Mouse (Mus musculus): ENCODE data around the gene Atp6v1b1. TPM values are rescaled to one million over a fixed set of nuclear protein-coding genes. Genes with fewer than 3 reads are reported as not detected.

The Atp6v1b1 gene
- total and polyA plus RNA-seq, 2 experiments from 2014 or later, result 4.1 TPM; not detected in 1

GRCm38 (mm10) chr6:83727178-83727577, 15.6 kb upstream of the Atp6v1b1 start:
- Histone ChIP-seq H3K36me3 (replicated peaks; ENCODE audit: control insufficient read depth, insufficient read depth, low read length) (no peaks in the 10 kb centered on the region), H3K27ac (ENCODE audit: low read depth) (no peak overlapping the region), H3K4me2 (ENCODE audit: low read depth, low read length) (no peak overlapping the region), H3K9me3 (replicated peaks; ENCODE audit: control insufficient read depth, low read length) (no peaks in the 10 kb centered on the region), H3K27me3 (ENCODE audit: control insufficient read depth, insufficient read depth, low read length) (peaks cover 47% of the 10 kb centered on the region), H3K4me1 (ENCODE audit: control insufficient read depth, insufficient read depth) (no peaks in the 10 kb centered on the region), H3K9ac (replicated peaks; ENCODE audit: low read depth, low read length) (no peak overlapping the region), H3K4me3 (ENCODE audit: low read depth, low read length) (no peak overlapping the region)
- WGBS, result 51% methylated on average over 4 of the region's 4 CpGs
- ATAC-seq (ENCODE audit: insufficient read depth, low read depth) (no peak), DNase-seq (ENCODE audit: low spot score) (no peak)
- TF ChIP-seq EP300 (IDR thresholded peaks at IDR 0.05; ENCODE audit: low read depth), result no peak
- peak; percentile 29; the same call in 1 of the 2 replicates for TF ChIP-seq CTCF (IDR thresholded peaks at IDR 0.05; ENCODE audit: low read depth)

GRCm38 (mm10) chr6:83728488-83728887, 14.3 kb upstream of the Atp6v1b1 start:
- no peaks in the 10 kb centered on the region for H3K4me1 ChIP-seq (ENCODE audit: control insufficient read depth, insufficient read depth)
- H3K27ac ChIP-seq (ENCODE audit: low read depth), result no peak overlapping the region
- no peaks in the 10 kb centered on the region for H3K9me3 ChIP-seq (replicated peaks; ENCODE audit: control insufficient read depth, low read length)
- no peak overlapping the region for H3K4me2 ChIP-seq (ENCODE audit: low read depth, low read length)
- no peak overlapping the region for H3K4me3 ChIP-seq (ENCODE audit: low read depth, low read length)
- H3K9ac ChIP-seq (replicated peaks; ENCODE audit: low read depth, low read length), result no peak overlapping the region
- DNase-seq (ENCODE audit: low spot score) (no peak), ATAC-seq (ENCODE audit: insufficient read depth, low read depth) (no peak)
- no peaks in the 10 kb centered on the region for H3K36me3 ChIP-seq (replicated peaks; ENCODE audit: control insufficient read depth, insufficient read depth, low read length)
- TF ChIP-seq EP300 (IDR thresholded peaks at IDR 0.05; ENCODE audit: low read depth) (no peak), CTCF (IDR thresholded peaks at IDR 0.05; ENCODE audit: low read depth) (peak; percentile 46)
- peaks cover 43% of the 10 kb centered on the region for H3K27me3 ChIP-seq (ENCODE audit: control insufficient read depth, insufficient read depth, low read length)
- WGBS, result 88% methylated on average over 3 of the region's 3 CpGs

- H3K4me3 ChIP-seq (ENCODE audit: low read depth, low read length), result no peak overlapping the region
- ATAC-seq (ENCODE audit: insufficient read depth, low read depth) (no peak), DNase-seq (ENCODE audit: low spot score) (no peak)
- no peaks in the 10 kb centered on the region for H3K36me3 ChIP-seq (replicated peaks; ENCODE audit: control insufficient read depth, insufficient read depth, low read length)
- no peaks in the 10 kb centered on the region for H3K4me1 ChIP-seq (ENCODE audit: control insufficient read depth, insufficient read depth)
- H3K27ac ChIP-seq (ENCODE audit: low read depth), result no peak overlapping the region
- peaks cover 34% of the 10 kb centered on the region for H3K27me3 ChIP-seq (ENCODE audit: control insufficient read depth, insufficient read depth, low read length)
- 67% methylated on average over 14 of the region's 14 CpGs for WGBS
- H3K9me3 ChIP-seq (replicated peaks; ENCODE audit: control insufficient read depth, low read length), result peaks cover 8% of the 10 kb centered on the region; the same call in 1 of the 2 replicates
- TF ChIP-seq CTCF (IDR thresholded peaks at IDR 0.05; ENCODE audit: low read depth) (no peak), EP300 (IDR thresholded peaks at IDR 0.05; ENCODE audit: low read depth) (no peak)
- H3K4me2 ChIP-seq (ENCODE audit: low read depth, low read length), result no peak overlapping the region
- H3K9ac ChIP-seq (replicated peaks; ENCODE audit: low read depth, low read length), result no peak overlapping the region
Measured at GRCm38 (mm10) chr6:83729350-83729970, 13.3 kb upstream of the Atp6v1b1 start.

GRCm38 (mm10) chr6:83731128-83731527, 11.7 kb upstream of the Atp6v1b1 start:
- no peak for ATAC-seq (ENCODE audit: insufficient read depth, low read depth)
- peak; percentile 79 for TF ChIP-seq CTCF (IDR thresholded peaks at IDR 0.05; ENCODE audit: low read depth)
- no peak for TF ChIP-seq EP300 (IDR thresholded peaks at IDR 0.05; ENCODE audit: low read depth)
- peaks cover 9% of the 10 kb centered on the region; the same call in 1 of the 2 replicates for H3K9me3 ChIP-seq (replicated peaks; ENCODE audit: control insufficient read depth, low read length)
- H3K27me3 ChIP-seq (ENCODE audit: control insufficient read depth, insufficient read depth, low read length), result peaks cover 28% of the 10 kb centered on the region
- WGBS, result 25% methylated on average over 5 of the region's 5 CpGs
- H3K4me3 ChIP-seq (ENCODE audit: low read depth, low read length), result no peak overlapping the region
- no peaks in the 10 kb centered on the region for H3K36me3 ChIP-seq (replicated peaks; ENCODE audit: control insufficient read depth, insufficient read depth, low read length)
- H3K4me2 ChIP-seq (ENCODE audit: low read depth, low read length), result no peak overlapping the region
- no peak overlapping the region for H3K27ac ChIP-seq (ENCODE audit: low read depth)
- H3K9ac ChIP-seq (replicated peaks; ENCODE audit: low read depth, low read length), result no peak overlapping the region
- DNase-seq (ENCODE audit: low spot score), result no peak
- no peaks in the 10 kb centered on the region for H3K4me1 ChIP-seq (ENCODE audit: control insufficient read depth, insufficient read depth)

GRCm38 (mm10) chr6:83737311-83737710, 5.5 kb upstream of the Atp6v1b1 start:
- Histone ChIP-seq H3K4me3 (ENCODE audit: low read depth, low read length) (no peak overlapping the region), H3K4me1 (ENCODE audit: control insufficient read depth, insufficient read depth) (no peaks in the 10 kb centered on the region), H3K4me2 (ENCODE audit: low read depth, low read length) (no peak overlapping the region), H3K27me3 (ENCODE audit: control insufficient read depth, insufficient read depth, low read length) (peaks cover 14% of the 10 kb centered on the region; the same call in 1 of the 2 replicates), H3K36me3 (replicated peaks; ENCODE audit: control insufficient read depth, insufficient read depth, low read length) (no peaks in the 10 kb centered on the region), H3K27ac (ENCODE audit: low read depth) (no peak overlapping the region), H3K9me3 (replicated peaks; ENCODE audit: control insufficient read depth, low read length) (peaks cover 12% of the 10 kb centered on the region; the same call in 1 of the 2 replicates), H3K9ac (replicated peaks; ENCODE audit: low read depth, low read length) (no peak overlapping the region)
- DNase-seq (ENCODE audit: low spot score) (no peak), ATAC-seq (ENCODE audit: insufficient read depth, low read depth) (no peak)
- 36% methylated on average over 13 of the region's 13 CpGs for WGBS
- TF ChIP-seq CTCF (IDR thresholded peaks at IDR 0.05; ENCODE audit: low read depth) (no peak), EP300 (IDR thresholded peaks at IDR 0.05; ENCODE audit: low read depth) (no peak)

GRCm38 (mm10) chr6:83738596-83738995, 4.2 kb upstream of the Atp6v1b1 start:
- Histone ChIP-seq H3K27ac (ENCODE audit: low read depth) (no peak overlapping the region), H3K9ac (replicated peaks; ENCODE audit: low read depth, low read length) (no peak overlapping the region), H3K27me3 (ENCODE audit: control insufficient read depth, insufficient read depth, low read length) (0 out of 2 replicates have a peak, but pooled peaks cover 12% of the 10 kb centered on the region), H3K4me1 (ENCODE audit: control insufficient read depth, insufficient read depth) (no peaks in the 10 kb centered on the region), H3K9me3 (replicated peaks; ENCODE audit: control insufficient read depth, low read length) (peaks cover 12% of the 10 kb centered on the region; the same call in 1 of the 2 replicates), H3K36me3 (replicated peaks; ENCODE audit: control insufficient read depth, insufficient read depth, low read length) (no peaks in the 10 kb centered on the region), H3K4me2 (ENCODE audit: low read depth, low read length) (no peak overlapping the region), H3K4me3 (ENCODE audit: low read depth, low read length) (no peak overlapping the region)
- TF ChIP-seq CTCF (IDR thresholded peaks at IDR 0.05; ENCODE audit: low read depth), result no peak
- no peak for TF ChIP-seq EP300 (IDR thresholded peaks at IDR 0.05; ENCODE audit: low read depth)
- WGBS, result 69% methylated on average over 6 of the region's 6 CpGs
- ATAC-seq (ENCODE audit: insufficient read depth, low read depth) (no peak), DNase-seq (ENCODE audit: low spot score) (no peak)
